Mouse (Mus musculus) monocyte, adult 59 days (primary cell): ENCODE results near the gene Olfr1513. TPM values are rescaled to one million over a fixed set of nuclear protein-coding genes. Genes with fewer than 3 reads are reported as not detected.

ENCODE experiments used
- total RNA-seq, 2 experiments: library from RNA; stranded (reverse); gene quantifications; one replicate each; pipeline ENCODE4 v1.2.4; 2023

Gene Olfr1513
- not detected for total RNA-seq

GRCm38 (mm10) chr14:52356308-52356707 is at the start of gene Olfr1513:
Gene Olfr1513, minus strand, starts transcription at chr14:52356408.

DNA sequence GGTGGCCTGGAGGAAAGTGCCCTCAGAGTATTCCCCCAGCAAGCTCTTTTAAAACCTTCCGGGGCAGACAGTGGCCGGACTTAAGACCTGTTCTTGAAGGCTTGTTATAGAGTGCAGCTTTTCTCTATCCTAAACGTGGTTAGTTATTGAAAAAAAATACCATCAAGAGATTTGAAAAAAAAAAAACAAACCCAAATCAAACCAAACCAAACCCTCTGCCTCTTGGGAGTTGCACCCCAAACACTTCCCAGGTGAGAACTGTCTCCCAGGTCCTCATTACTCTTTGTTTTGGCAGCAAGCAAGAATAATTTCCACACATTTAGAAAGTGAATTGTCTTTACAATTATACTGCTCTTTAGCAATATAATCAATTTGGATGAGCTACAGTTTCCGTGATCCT is 41.1 kb upstream of the Olfr1513 start, which contains the start of gene Olfr1511:
TSS of gene Olfr1511 (minus strand) at position 101 of the 400 bp plus-strand sequence.

GRCm38 (mm10) chr14:52379068-52379467 is 22.9 kb upstream of the Olfr1513 start, which contains the start of gene Olfr1512:
Gene Olfr1512, minus strand, starts transcription at chr14:52379168.

DNA sequence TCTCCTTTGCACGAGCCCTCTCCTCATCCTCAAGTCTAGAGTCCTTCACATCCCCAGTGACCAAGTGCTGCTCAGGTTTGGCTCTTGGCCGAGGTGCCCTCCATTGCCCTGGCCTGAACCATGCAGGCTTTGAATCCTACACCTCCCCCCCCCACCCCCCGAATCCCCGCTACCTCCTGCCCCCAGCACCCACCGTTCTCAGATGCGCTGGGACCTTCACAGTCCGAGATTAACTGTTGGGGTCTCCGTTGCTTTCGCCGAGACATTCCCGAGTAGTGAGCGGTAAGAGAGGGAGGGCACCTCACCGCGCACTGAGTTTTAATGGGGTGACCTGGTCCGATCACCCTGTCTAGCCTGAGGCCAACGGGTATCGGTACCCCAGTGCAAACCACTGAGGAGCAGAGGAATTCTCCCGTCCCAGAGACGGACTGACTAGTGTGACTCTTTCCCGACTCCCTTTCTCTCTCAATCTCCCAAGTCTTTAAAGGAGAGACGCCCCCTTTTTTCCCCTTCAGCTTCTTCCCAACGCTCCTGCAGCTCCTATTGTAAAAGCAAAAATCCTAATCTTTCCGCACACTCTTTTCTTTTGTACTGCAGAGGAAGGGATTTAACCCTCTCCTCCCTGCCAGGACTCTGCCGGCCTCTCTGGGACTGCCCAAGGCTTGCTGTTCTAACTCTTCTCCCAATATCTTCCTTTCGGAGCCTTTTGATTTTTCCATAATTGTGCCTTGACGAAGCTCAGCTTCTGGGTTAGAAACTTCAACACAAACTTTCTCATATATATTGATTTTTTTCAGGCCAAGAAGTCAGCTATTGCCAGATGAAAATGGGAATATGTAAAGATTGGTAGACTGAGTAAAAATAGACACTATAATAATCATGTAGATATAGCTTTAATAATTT is 28.0 kb downstream of the Olfr1513 start, which contains the start of gene Sall2:
TSS of gene Sall2 (minus strand) at position 853 of the 903 bp plus-strand sequence.

DNA sequence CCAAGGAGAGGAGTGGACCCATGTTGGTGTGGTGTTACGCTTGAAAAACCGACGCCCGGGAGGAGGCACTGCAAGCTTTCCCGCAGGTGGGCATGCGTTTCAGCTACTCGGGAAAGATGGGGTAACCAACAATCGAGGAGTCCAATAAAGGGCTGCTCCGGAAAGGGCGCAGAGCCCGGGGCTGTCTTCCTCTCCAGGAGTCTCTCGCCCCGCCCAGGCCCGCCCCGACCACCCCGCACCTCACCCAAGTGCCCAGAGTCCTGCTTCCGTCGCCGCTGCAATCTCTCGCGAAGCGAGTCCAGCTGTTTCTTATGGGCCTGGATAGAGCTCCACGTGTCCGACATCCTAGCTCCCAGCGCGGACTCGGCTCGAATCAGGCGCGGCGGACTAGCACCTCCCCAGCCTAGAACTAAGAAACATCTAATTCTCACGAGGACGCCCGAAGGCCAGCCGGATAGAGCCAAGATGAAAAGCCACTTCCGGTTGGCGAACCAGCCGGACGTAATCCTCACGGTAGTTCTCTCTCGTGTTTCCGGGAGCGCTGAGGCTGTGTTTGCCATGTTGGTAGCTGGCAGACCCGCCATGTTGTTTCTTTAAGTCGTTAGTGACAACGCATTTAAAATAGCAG is 51.5 kb downstream of the Olfr1513 start, which contains the start of gene Mettl3:
TSS of gene Mettl3 (minus strand) at position 485 of the 628 bp plus-strand sequence.

Other genes starting within 250 kb of the Olfr1513 start
- 1 to 10 TPM; 1.2 to 1.4 TPM for gene Rpgrip1, start 245.7 kb downstream of the Olfr1513 start, total RNA-seq
- 10 to 100 TPM; 54.3 to 57.0 TPM for gene Supt16, start 159.0 kb downstream of the Olfr1513 start, total RNA-seq
- 100 to 1,000 TPM; 135 to 144 TPM for gene Chd8, start 98.6 kb downstream of the Olfr1513 start, total RNA-seq
- gene Tox4, start 77.3 kb downstream of the Olfr1513 start, total RNA-seq, result 100 to 1,000 TPM in 1 of 2 experiments, 10 to 100 TPM in 1; 89.5 to 107 TPM
- 1 to 10 TPM; 8.5 to 10.0 TPM for gene Rab2b, start 76.9 kb downstream of the Olfr1513 start, total RNA-seq
- 10 to 100 TPM; 38.2 to 51.9 TPM for gene Mettl3, start 51.3 kb downstream of the Olfr1513 start, total RNA-seq
- gene Sall2, start 27.6 kb downstream of the Olfr1513 start, total RNA-seq, result 1 to 10 TPM; 3.1 to 3.7 TPM
- not detected for gene Olfr1512, start 22.8 kb upstream of the Olfr1513 start, total RNA-seq
- not detected for gene Olfr1511, start 41.0 kb upstream of the Olfr1513 start, total RNA-seq
- gene Olfr1510, start 58.0 kb upstream of the Olfr1513 start, total RNA-seq, result not detected
- not detected for gene Olfr1509, start 86.6 kb upstream of the Olfr1513 start, total RNA-seq
- gene Olfr1508, start 111.1 kb upstream of the Olfr1513 start, total RNA-seq, result not detected
- not detected for gene Olfr1507, start 139.3 kb upstream of the Olfr1513 start, total RNA-seq